Mouse (Mus musculus): ENCODE measurements at regions not wholly inside any gene's neighbourhood (a gene's known extent, or its start where the extent isn't known, plus 50 kb on each side); places are given as distances from the start of the nearest gene placed in this dataset.

DNA sequence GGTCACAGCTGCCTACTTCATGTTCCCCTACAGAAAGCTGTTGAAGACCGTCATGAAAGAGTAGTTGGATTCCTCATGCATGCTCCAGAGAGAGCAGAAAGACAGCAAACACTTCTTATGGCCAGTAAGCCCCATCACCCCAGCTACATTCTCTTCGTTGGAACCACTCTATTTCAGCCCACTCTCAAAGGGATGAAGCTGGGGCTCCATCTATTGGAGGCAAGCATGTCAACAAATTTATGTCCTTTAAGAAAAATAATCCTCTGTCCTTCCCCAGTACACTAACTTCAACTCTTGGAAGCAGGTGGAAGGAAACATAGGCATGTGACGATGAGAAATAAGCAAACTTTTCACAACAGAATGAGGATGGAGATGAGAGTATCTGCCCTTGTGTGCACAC lies 438.5 kb downstream of the Cdk5rap2 start:
- DNase-seq (ENCODE audit: low spot score), result no peak

- DNase-seq (ENCODE audit: low spot score), result no peak
Measured at GRCm38 (mm10) chr4:69968424-69968823, 441.8 kb downstream of the Cdk5rap2 start.

Measured in left cerebral cortex, adult 11 months (tissue).